Mouse (Mus musculus): ENCODE measurements around the gene Mrpl21.
A peak's percentile ranks its signal among the peaks of the same experiment; 100 is the strongest.

Gene Mrpl21

DNA sequence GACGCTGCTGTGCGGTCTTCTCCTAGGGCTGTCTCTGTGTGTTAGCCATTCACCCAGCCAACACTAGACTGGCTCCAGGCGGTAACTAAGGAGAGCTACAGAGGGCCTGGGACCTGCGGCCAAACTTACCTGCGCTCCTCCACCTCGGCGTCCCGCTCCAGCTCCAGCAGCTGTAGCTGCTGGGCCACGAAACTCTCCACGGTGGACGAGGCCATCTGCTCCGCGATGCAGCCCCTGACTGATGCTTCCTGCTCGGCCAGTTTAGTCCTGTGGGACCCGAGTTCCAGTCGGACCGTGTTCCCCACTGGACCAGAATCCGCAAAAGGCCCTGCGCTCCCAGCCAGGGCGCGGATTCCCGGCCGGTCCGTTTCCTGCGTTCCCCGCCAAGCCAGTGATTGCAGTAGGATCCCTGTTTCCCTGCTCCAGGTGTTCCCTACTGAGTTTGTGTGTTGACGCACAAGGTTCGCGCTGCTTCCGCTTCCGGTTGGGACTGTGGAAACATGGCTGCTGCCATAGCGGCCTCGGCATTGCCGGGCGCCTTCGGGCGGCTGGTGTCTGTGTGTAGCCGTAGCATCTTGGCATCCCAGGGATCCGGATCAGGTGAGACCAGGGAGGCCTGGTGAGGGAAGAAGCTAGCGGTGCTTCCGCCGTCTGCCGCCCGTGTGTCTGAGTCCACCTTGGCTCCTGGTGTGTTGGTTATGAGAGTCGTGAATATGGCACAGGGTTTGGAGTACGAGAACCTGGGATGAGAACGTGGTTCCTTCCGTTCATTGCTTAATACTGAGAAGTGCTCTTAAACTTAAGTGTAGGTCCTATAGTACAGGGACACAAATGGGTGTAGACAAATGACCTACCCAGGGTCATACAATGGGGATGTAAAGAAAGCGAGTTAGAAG lies at the start of gene Mrpl21, which contains the start of gene Ighmbp2:
TSS of gene Mrpl21 (plus strand) at position 330 of the 896 bp plus-strand sequence.
TSS of gene Ighmbp2 (minus strand) at position 446 of the 896 bp plus-strand sequence.
- peak; percentile 90 for DNase-seq

GRCm38 (mm10) chr19:3260016-3260415 lies 22.7 kb upstream of the Mrpl21 start:
- no peak for DNase-seq

DNA sequence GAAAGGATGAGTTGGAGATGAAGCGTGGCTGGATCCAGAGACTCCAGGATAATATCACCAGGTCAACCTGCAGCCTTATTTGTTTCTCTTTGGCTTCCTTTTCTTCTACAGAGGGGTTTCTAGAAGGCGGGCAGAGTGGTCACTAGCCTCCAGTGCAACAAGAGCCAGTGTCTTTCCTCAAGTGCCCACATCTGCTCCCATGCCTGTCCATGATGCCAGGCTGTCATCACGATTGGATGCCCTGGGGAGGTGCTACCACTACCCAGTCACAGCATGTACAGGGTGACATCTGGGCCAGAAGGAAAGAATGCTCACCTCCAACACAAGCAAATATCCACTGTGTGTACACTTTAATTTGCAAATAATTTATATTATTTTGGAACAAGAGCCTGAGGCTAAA lies 22.1 kb upstream of the Mrpl21 start:
- DNase-seq, result no peak

DNA sequence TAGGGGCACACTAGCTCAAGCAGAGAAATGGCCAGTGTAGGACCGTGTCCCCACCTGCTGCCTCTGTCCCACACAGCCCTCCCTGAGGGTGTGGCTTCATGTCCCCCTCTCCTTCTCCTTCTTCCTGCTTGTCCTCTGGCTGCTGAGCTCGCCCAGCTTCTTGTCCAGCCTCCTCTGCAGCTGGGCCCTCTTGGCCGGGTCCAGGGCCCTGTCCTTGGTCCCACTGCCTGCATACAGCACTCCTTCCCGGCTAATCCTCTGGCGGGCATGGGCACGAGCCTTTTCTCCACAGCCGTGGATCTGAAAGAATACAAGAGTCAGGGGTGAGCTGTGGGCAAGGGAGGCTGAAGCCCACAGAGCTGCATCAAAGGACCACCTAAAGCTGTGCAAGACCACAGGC lies 21.4 kb upstream of the Mrpl21 start:
- no peak for DNase-seq

DNA sequence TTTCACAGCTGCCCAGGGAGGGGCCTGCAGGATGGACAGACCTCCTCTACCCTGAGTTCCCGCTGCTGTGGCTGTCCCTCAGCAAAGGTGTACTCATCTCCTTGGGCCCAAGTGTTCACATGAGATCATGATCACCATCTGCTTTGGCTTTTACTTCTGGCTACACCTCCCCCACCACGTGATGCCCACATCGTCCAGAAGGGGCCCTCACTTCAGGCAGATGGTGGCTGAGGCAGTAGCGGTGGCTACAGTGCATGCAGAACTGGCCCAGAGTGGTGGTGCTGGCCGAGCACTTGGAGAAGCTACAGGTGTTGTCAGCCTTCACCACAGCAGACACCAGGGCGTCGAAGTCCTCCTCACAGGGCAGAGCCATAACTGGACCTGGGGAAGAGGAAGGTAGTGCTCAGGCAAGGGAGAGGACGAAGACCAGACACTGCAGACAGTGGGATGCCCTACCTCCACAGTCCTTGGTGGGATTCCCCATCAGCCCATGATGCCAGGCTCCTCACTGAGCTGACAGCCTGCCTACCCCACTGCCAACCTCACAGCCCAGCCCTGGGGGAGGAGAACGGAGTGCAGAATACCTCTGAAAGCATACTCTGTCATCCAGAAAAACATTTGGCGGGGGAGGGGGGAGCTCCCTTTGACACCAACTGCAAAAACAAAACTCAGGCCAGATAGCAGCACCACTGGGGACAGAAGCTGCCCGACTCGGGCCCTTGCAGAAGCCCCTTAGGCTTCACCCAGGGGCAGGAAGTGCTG lies 20.8 kb upstream of the Mrpl21 start:
- DNase-seq, result no peak

- no peak for DNase-seq
Observed at GRCm38 (mm10) chr19:3264348-3264747, 18.4 kb upstream of the Mrpl21 start.

DNA sequence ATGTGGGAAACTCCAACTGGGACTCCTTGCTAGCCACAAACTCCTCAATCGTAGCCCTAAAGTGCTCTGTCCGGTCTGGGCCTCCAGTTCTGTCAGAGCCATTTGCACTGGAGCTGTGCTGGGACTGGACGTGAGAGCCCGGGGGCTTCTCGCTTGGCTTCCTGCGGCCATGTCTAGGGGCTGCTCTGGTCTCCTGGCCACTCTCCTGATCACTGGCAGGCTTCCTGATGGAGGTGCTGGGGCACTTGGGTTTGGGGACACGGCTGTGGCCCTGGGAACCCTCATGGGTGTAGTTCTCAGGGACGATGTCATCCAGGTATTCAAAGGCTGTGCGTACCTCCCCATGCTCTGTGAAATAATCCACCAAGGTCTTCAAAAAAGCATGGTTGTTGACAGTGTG lies 17.5 kb upstream of the Mrpl21 start:
- no peak for DNase-seq

DNA sequence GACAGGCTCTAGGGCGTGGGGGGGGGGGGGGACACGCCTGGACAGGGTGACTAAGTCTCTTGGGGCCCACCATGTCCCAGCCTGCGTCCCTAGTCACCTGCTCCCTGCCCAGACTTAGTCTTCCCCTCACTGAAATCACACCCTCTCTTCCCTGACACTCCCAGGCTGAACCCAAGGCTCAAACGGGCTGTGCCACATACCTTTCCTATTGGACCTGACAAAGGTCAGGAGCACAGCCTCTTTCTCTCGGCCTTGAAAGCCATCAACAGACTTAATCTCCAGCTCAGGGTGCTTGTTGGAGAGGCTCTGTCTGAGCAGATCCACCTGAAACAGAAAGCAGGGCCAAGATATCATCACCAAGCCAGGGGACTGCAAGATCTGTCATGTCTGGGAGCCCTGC lies 16.6 kb upstream of the Mrpl21 start:
- DNase-seq, result no peak

GRCm38 (mm10) chr19:3266676-3267075 lies 16.0 kb upstream of the Mrpl21 start:
- DNase-seq, result no peak

DNA sequence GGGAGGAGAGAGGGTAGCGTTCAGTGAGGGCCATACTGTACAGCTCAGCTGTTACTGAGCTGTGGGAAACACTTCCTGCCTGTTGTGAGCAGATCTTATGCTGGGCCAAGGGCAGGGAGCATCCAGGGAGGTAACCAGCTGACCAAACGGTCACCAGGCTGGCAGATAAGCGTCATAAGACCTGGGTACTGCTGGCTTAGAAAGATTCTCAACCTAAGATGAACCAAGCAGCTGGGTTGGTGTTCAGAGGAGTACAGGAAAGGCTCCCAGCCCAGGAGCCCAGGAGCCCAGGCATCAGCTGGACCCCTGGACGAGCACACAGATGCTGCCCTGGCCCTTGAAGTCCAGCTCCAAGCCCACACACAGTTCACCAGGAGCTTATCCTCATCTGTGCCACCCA lies 15.4 kb upstream of the Mrpl21 start:
- no peak for DNase-seq

DNA sequence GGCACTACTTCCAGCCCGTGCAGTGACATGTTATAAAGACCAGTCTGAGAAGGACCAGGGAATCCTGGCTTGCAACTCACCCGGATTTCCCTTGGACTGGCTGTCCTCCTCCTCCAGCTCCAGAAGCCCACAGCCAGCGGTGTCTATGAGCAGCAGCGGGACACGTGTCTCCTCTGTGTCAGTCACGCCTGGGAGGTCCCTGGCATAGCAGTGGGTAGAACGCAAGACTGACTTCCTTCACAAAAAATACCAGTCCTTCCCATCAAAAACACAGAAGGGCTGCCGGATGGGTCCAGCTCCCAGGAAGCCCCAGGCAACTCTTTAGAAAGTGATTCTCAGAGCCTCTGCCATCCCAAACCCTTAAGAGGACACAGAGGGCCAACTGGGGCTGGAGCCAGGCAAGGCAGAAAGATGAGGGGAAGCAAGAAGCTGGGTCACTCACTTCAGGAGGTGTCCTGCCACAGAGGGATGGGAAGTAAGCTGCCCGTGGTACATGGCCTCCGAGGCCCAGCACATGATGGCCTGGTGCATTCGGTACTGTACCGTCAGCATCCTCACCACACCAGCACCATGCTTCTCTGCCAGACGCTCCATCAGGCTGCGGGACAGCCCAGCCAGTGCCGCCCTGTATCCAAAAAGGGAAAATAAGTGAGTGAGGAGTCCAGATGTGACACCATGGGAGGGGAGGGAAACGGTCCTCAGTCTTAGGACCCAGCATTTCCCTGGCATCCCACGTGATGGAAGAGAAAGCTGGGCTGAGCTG lies 14.3 kb upstream of the Mrpl21 start:
- DNase-seq, result no peak

DNA sequence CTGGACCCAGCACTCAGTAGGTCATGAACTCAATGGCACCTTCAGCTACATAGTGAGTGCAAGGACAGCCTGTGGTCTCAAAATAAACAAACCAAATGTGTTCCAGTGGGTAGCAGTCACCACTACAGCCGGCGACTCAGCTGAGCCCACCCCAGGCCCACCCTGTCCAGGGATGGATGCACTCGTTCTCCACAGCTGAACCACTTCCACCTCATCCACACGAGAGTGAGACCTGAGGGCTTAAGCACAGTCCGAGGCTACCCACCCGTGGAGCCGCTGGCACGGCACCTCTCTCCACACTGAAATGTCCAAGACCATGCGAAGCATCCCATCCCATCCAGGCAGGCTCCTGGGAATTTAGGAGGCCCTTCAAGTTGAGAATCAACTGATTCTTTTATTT lies 13.4 kb upstream of the Mrpl21 start:
- no peak for DNase-seq

DNA sequence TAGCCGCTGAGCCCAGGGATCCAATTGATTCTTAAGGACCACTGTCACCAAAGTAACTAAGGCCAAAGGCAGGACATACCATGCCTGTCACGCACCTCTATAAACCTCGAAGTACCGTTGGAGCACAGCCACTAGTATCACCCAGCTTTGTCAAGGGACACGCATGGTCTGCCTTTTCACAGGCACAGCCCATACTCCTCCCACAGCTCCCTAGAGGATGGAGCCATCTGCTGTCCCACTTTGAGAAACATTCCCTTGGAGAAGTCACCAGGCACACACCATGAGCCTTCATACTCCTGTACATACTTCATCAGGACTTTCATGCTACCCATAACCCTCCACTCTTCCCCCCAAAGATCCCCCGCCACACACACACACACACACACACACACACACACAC lies 12.9 kb upstream of the Mrpl21 start:
- DNase-seq, result no peak

DNA sequence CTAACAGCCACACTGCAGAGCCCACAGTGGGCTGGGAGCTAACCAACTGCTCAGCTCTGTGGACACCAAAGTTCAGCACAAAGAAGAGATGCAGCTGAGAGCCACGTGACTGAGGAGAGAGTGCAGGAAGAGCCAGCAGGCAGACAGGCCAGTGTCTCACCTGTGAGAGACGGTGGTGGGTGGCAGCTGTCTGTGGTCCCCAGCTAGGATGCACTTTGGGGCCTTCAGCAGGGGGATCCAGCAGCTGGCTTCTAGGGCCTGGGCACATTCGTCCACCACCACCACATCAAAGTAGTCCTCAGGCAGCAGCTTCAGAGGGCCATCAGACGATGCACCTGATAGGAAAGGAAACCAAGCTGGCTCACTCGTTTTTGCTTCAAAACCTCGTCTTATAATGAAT lies 11.3 kb upstream of the Mrpl21 start:
- no peak for DNase-seq

DNA sequence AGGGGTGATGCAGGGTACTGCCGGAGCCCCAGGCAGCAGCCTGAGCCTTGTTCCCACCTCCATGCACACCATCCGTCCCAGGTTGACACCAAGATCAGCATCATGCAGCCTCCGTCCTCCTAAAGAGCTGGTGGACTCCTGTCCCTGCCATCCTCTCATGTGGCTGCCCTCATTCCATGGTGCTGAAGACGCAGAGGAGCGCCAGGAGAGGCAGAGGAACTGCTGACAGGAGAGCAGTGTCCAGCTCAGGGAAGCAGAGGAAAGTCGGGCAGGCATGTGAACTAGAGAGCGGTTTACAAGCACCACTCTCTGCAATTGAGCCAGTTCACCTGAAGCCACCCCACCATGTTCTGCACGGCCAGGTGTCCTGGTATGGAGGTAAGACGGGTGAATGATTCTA lies 9.4 kb upstream of the Mrpl21 start:
- no peak for DNase-seq

DNA sequence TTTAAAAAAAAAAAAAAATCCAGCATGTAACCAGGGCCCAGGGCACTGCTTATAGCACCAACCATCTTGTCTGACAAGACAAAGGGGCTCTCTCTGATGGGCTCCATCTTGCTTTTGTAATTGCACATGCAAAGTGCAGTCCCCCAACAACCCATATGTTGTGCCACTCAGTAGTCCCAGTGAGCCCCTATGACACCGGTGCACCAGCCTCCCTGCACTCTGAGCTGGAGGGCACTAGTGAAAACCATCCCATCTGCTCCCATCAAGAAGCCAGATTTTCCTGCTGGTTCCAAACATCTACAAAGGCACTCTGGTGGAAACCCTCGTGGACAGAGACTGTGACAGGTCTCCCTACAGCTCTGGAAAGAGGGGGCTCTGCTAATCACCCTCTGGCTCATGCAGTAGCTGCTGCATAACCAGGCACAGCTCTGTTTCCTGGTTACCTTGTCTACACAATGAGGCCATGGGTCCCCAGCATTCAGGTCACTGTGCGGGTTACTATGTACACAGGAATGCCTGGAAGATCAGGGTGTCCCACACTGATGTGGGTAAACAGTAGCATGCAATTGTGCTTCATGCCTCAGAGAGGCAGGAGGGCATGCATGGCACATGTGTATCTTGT lies 6.8 kb upstream of the Mrpl21 start:
- no peak for DNase-seq

DNA sequence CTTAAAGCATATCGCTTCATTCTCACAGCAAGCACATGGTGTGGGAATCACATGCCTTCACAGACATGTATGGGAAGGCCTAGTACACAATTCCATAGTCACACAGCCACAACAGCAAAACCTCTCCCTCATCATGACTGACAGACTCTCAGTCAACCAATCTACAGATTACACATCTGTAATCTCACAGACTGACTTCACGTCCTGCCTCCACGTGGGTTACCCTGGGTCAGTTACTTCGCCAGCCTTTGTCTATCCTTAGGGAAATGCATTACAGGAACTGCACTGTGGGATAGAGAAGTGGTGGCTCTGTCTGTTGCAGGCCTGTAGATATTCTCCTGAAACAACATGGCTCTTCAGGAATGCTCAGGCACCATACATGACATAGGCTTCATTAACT lies 815 bp upstream of the Mrpl21 start:
- DNase-seq, result no peak

- no peak for DNase-seq
Observed at GRCm38 (mm10) chr19:3289006-3289405, 6.3 kb downstream of the Mrpl21 start.

DNA sequence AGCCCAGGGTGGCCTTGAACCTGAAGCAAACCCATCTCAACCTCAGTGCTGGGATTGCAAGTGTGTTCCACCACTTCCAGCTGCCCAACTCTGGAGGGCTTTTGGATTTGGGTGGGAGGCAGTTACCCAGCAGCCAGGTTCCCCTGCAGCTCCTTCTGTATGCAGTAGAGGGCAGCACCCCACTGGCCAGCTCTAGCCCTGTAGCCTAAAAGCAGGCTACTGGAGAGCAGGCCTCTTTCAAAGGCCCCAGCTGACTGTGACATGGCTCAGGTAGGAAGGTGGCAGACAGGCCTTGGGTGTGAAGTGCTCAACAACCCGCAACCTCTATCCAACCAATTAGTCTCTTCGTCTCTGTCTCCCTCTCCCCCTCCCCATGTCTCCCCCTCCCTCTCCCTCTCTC lies 9.3 kb downstream of the Mrpl21 start:
- DNase-seq, result peak; percentile 72

DNA sequence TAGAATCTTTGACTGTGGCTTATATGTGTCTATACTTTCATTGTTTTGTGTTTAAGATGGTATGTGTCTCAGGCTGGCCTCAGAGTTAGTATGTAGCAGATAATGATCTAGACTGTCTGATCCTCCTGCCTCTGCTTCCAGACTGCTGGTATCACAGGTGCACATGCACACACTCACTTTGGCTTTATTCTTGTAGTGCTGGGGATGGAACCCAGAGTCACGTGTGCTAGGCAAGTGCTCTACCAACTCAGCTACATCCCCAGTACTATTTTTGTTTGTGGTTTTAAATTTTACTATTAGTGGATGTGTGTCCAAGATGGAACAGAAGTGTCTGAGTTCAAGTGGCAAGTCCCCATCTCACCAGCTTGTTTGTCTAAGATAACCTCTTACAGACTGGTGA lies 10.3 kb downstream of the Mrpl21 start:
- no peak for DNase-seq

DNA sequence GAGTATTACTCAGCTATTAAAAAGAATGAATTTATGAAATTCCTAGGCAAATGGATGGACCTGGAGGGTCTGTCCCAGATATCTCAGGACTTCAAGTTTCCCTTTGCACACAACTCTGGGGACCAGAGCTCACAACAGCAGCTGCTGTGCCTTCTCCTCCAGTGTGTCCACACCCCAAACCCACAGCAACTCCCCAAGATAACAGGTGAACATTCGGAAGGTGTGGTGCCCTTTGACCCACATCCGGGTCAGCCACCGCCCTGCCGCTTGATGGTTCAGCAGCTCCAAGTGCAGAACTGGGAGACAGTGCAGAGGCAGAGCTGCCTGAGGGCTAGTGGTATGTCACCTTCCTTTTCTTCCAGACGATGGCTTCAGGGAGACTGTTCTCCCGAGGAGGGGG lies 12.5 kb downstream of the Mrpl21 start:
- no peak for DNase-seq

DNA sequence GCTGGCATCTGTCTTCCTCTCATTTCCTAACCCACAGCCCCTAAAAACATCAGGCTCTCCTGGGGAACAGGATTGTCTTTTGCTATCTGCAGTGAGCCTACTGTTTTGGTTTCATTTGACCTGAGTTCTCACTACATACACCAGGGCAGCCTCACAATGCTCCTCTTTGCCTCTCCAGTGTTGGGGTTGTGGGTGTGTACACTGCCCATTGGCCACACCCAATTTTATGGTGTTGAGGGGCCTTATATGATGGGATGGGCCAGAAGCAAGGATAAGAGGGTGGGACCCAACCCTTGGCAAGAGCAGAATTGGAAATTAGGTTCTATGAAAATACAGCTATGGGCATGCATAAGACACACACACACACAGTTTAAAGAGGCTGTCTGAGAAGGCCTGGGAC lies 14.3 kb downstream of the Mrpl21 start:
- no peak for DNase-seq

DNA sequence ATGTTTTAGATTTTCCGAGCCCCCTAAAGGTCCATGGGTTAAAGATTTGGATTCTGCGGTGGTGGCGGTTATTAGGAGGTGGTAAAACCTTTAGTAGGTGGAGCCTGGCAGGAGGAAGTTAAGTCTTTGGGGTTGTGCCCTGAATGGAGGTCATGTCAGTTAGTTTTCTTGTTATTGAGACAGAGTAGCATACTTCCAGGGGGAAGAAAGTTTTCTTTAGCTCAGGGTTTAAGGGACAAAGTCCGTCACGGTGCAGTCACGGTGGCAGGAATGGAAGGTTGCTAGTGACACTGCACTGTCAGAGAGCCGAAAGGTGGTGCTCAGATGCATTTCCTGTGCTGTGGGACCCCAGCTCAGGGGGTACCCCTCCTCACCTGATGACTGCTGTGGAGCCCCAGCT lies 15.1 kb downstream of the Mrpl21 start:
- no peak for DNase-seq
